In genomic region chr15:4653706-4654105, GRCm38 (mm10) we compare ENCODE assay signal across 21 mouse cellular contexts.
DNase-seq lines count a peak whose midpoint lies in the region; ATAC-seq and TF ChIP-seq lines count a peak whose summit lies in the region.
"Had no signal": no experiment of that assay in that cellular context is flagged by ENCODE, and none has a peak within 500 bp of the region (broad histone marks: within the 10 kb centered on the region; RNA-seq: fewer than 3 reads in every experiment).

No protein-coding gene starts in this region.

- no peak for TF ChIP-seq POLR2A in liver, adult 2 months (IDR thresholded peaks at IDR 0.05; ENCODE audit: extremely low read depth, insufficient read depth, low read length)

- peak; percentile 22 for DNase-seq in gastrocnemius, adult 18-20 months (ENCODE audit: low spot score)
- DNase-seq in gastrocnemius, postnatal 10 days: no peak
- peak; percentile 42 for DNase-seq in heart, adult 8-10 months (ENCODE audit: low spot score)
- DNase-seq in liver, adult 2 months (ENCODE audit: extremely low read depth, low read depth, low spot score): peak; percentile 57
- no peak for DNase-seq in adipocyte (ENCODE audit: low spot score)
- DNase-seq: adrenal gland, postnatal 10 days; cerebellum, adult 18-20 months; cerebellum, adult 9-11 months; cerebellum, postnatal 36 days; heart, postnatal 14 days; kidney, adult 18-20 months had no signal

- no peak for ATAC-seq in heart, embryonic 12.5 days (ENCODE audit: insufficient number of reproducible peaks, low FRiP score)
- ATAC-seq in liver, embryonic 12.5 days: no peak
- ATAC-seq: forebrain, embryonic 16.5 days; intestine, embryonic 15.5 days had no signal

- H3K4me2 ChIP-seq in heart, embryonic 12.5 days: no peak overlapping the region
- no peak overlapping the region for H3K4me2 ChIP-seq in liver, embryonic 12.5 days
- H3K4me2 ChIP-seq: embryonic facial prominence, embryonic 15.5 days; forebrain, embryonic 12.5 days; heart, embryonic 15.5 days; hindbrain, embryonic 14.5 days; intestine, embryonic 15.5 days had no signal

- H3K9me3 ChIP-seq in heart, embryonic 12.5 days (replicated peaks): no peaks in the 10 kb centered on the region
- H3K9me3 ChIP-seq in liver, embryonic 12.5 days (replicated peaks): no peaks in the 10 kb centered on the region
- H3K9me3 ChIP-seq: embryonic facial prominence, embryonic 15.5 days; forebrain, embryonic 12.5 days; heart, embryonic 15.5 days; intestine, embryonic 15.5 days had no signal

- no peak overlapping the region for H3K9ac ChIP-seq in heart, embryonic 12.5 days
- H3K9ac ChIP-seq in liver, adult 2 months (ENCODE audit: low read depth, low read length): no peak overlapping the region
- no peak overlapping the region for H3K9ac ChIP-seq in liver, embryonic 12.5 days
- H3K9ac ChIP-seq: embryonic facial prominence, embryonic 15.5 days; forebrain, embryonic 12.5 days; heart, embryonic 15.5 days; hindbrain, embryonic 14.5 days; intestine, embryonic 15.5 days had no signal

- 84% methylated on average over 1 of the region's 1 CpGs for WGBS in heart, embryonic 12.5 days
- 89% methylated on average over 1 of the region's 1 CpGs for WGBS in liver, adult 2 months
- WGBS in liver, embryonic 12.5 days (ENCODE audit: insufficient replicate concordance): 55% methylated on average over 1 of the region's 1 CpGs

- H3K36me3 ChIP-seq in heart, embryonic 12.5 days: no peaks in the 10 kb centered on the region
- no peaks in the 10 kb centered on the region for H3K36me3 ChIP-seq in liver, adult 2 months (ENCODE audit: control insufficient read depth, insufficient read depth, low read length)
- H3K36me3 ChIP-seq in liver, embryonic 12.5 days: no peaks in the 10 kb centered on the region
- H3K36me3 ChIP-seq: embryonic facial prominence, embryonic 15.5 days; forebrain, embryonic 12.5 days; heart, embryonic 15.5 days; hindbrain, embryonic 10.5 days; intestine, embryonic 15.5 days had no signal

- H3K27me3 ChIP-seq in heart, embryonic 12.5 days (replicated peaks): no peaks in the 10 kb centered on the region
- no peaks in the 10 kb centered on the region for H3K27me3 ChIP-seq in liver, adult 2 months (ENCODE audit: control insufficient read depth, insufficient read depth, low read length)
- H3K27me3 ChIP-seq in liver, embryonic 12.5 days (replicated peaks): no peaks in the 10 kb centered on the region
- H3K27me3 ChIP-seq: CH12.LX; embryonic facial prominence, embryonic 15.5 days; forebrain, embryonic 12.5 days; heart, embryonic 15.5 days; intestine, embryonic 15.5 days had no signal

- H3K79me2 ChIP-seq in liver, adult 2 months (ENCODE audit: control insufficient read depth, insufficient read depth, low read length): no peaks in the 10 kb centered on the region

- no peaks in the 10 kb centered on the region for H3K4me1 ChIP-seq in heart, embryonic 12.5 days (replicated peaks)
- H3K4me1 ChIP-seq in liver, adult 2 months (ENCODE audit: control insufficient read depth, insufficient read depth, low read length): no peaks in the 10 kb centered on the region
- H3K4me1 ChIP-seq in liver, embryonic 12.5 days: no peaks in the 10 kb centered on the region
- H3K4me1 ChIP-seq: embryonic facial prominence, embryonic 15.5 days; forebrain, embryonic 12.5 days; heart, embryonic 15.5 days; hindbrain, embryonic 10.5 days; intestine, embryonic 15.5 days had no signal

- no peak overlapping the region for H3K4me3 ChIP-seq in heart, embryonic 12.5 days
- H3K4me3 ChIP-seq in liver, adult 2 months (ENCODE audit: insufficient read depth, low read depth, low read length): no peak overlapping the region
- no peak overlapping the region for H3K4me3 ChIP-seq in liver, embryonic 12.5 days
- H3K4me3 ChIP-seq: embryonic facial prominence, embryonic 15.5 days; forebrain, embryonic 12.5 days; heart, embryonic 15.5 days; hindbrain, embryonic 10.5 days; intestine, embryonic 15.5 days had no signal

- TF ChIP-seq CTCF in liver, adult 2 months (IDR thresholded peaks at IDR 0.05; ENCODE audit: low read depth, low read length): no peak

- no peak overlapping the region for H3K27ac ChIP-seq in heart, embryonic 12.5 days (ENCODE audit: poor library complexity, severe bottlenecking)
- H3K27ac ChIP-seq in liver, adult 2 months (replicated peaks; ENCODE audit: insufficient read depth, low read depth, low read length): no peak overlapping the region
- no peak overlapping the region for H3K27ac ChIP-seq in liver, embryonic 12.5 days
- H3K27ac ChIP-seq: embryonic facial prominence, embryonic 15.5 days; forebrain, embryonic 12.5 days; heart, embryonic 15.5 days; hindbrain, embryonic 10.5 days; hindbrain, embryonic 14.5 days; intestine, embryonic 15.5 days had no signal

Comparison
In these comparisons a context has a peak if more than half of its experiments do, and no peak if none do; other contexts are left out.
1. DNase-seq: peak in gastrocnemius, adult 18-20 months (single experiment), heart, adult 8-10 months (single experiment) and liver, adult 2 months (single experiment); none in gastrocnemius, postnatal 10 days (single experiment) and adipocyte (single experiment).